In genomic region chr1:125100596-125100995, GRCm38 (mm10) we compare ENCODE assay signal across 28 mouse cellular contexts.
A peak's percentile ranks its signal among the peaks of the same experiment; 100 is the strongest.
DNase-seq lines count a peak whose midpoint lies in the region; ATAC-seq and TF ChIP-seq lines count a peak whose summit lies in the region.
"Had no signal": no experiment of that assay in that cellular context is flagged by ENCODE, and none has a peak within 500 bp of the region (broad histone marks: within the 10 kb centered on the region; RNA-seq: fewer than 3 reads in every experiment).

No protein-coding gene starts in this region.

- H3K36me3 ChIP-seq in midbrain, embryonic 15.5 days (replicated peaks), result no peaks in the 10 kb centered on the region
- H3K36me3 ChIP-seq: embryonic facial prominence, embryonic 13.5 days; embryonic facial prominence, embryonic 15.5 days; forebrain, embryonic 10.5 days; forebrain, embryonic 12.5 days; G1E had no signal

- H3K4me3 ChIP-seq in cerebellum, adult 2 months (replicated peaks; ENCODE audit: insufficient read depth, low read depth, low read length), result no peak overlapping the region
- no peak overlapping the region for H3K4me3 ChIP-seq in midbrain, embryonic 15.5 days
- H3K4me3 ChIP-seq: embryonic facial prominence, embryonic 13.5 days; embryonic facial prominence, embryonic 15.5 days; erythroblast, embryonic 14.5 days; forebrain, embryonic 10.5 days; forebrain, embryonic 12.5 days had no signal

- WGBS in cerebellum, adult 2 months, result 68% methylated on average over 2 of the region's 2 CpGs
- WGBS in midbrain, embryonic 15.5 days, result 77% methylated on average over 2 of the region's 2 CpGs

- TF ChIP-seq CTCF in cerebellum, adult 2 months (IDR thresholded peaks at IDR 0.05; ENCODE audit: borderline replicate concordance, insufficient read depth, low read depth, low read length), result no peak

- H3K9ac ChIP-seq in midbrain, embryonic 15.5 days, result no peak overlapping the region
- H3K9ac ChIP-seq: embryonic facial prominence, embryonic 13.5 days; embryonic facial prominence, embryonic 15.5 days; forebrain, embryonic 12.5 days had no signal

- TF ChIP-seq POLR2A in cerebellum, adult 2 months (IDR thresholded peaks at IDR 0.05; ENCODE audit: borderline replicate concordance, insufficient read depth, low read length), result no peak

- H3K4me2 ChIP-seq in midbrain, embryonic 15.5 days, result no peak overlapping the region
- H3K4me2 ChIP-seq: embryonic facial prominence, embryonic 13.5 days; embryonic facial prominence, embryonic 15.5 days; forebrain, embryonic 12.5 days had no signal

- H3K4me1 ChIP-seq in cerebellum, adult 2 months (ENCODE audit: control insufficient read depth, insufficient read depth, low read length), result no peaks in the 10 kb centered on the region
- no peaks in the 10 kb centered on the region for H3K4me1 ChIP-seq in midbrain, embryonic 15.5 days
- H3K4me1 ChIP-seq: embryonic facial prominence, embryonic 13.5 days; embryonic facial prominence, embryonic 15.5 days; forebrain, embryonic 10.5 days; forebrain, embryonic 12.5 days had no signal

- H3K27me3 ChIP-seq in cerebellum, adult 2 months (ENCODE audit: control insufficient read depth, insufficient read depth, low read length), result no peaks in the 10 kb centered on the region
- H3K27me3 ChIP-seq in midbrain, embryonic 15.5 days (replicated peaks), result no peaks in the 10 kb centered on the region
- H3K27me3 ChIP-seq: CH12.LX; embryonic facial prominence, embryonic 13.5 days; embryonic facial prominence, embryonic 15.5 days; forebrain, embryonic 12.5 days; Patski had no signal

- H3K27ac ChIP-seq in cerebellum, adult 2 months (ENCODE audit: insufficient read depth, low read length), result no peak overlapping the region
- H3K27ac ChIP-seq in midbrain, embryonic 15.5 days, result no peak overlapping the region
- H3K27ac ChIP-seq: embryonic facial prominence, embryonic 13.5 days; embryonic facial prominence, embryonic 15.5 days; forebrain, embryonic 10.5 days; forebrain, embryonic 12.5 days had no signal

- ATAC-seq in frontal cortex, adult (ENCODE audit: low TSS enrichment), result peak; percentile 52; the same call in 1 of the 2 replicates
- ATAC-seq in midbrain, embryonic 15.5 days (replicated peaks), result no peak
- ATAC-seq: activated CD4-positive, CD25-positive, alpha-beta regulatory T cell, adult 4 months; CD4-positive, CD25-positive, alpha-beta regulatory T cell, adult 4 months; forebrain, embryonic 14.5 days; forebrain, embryonic 16.5 days; Patski had no signal

- DNase-seq in frontal cortex, postnatal 10 days (ENCODE audit: low spot score in 2 of 2), result no peak
- peak; percentile 8 for DNase-seq in brain, adult 2 months (ENCODE audit: low read depth, low spot score)
- peak; percentile 18 for DNase-seq in retina, embryonic 14.5 days (ENCODE audit: low spot score)
- DNase-seq in retina, postnatal 7 days (ENCODE audit: low read depth, low spot score), result peak; percentile 74
- no peak for DNase-seq in cerebellum, adult 2 months
- DNase-seq: adrenal gland, adult 8-10 months; adrenal gland, postnatal 14 days; adrenal gland, postnatal 36 days; B cell, adult 2 months; cerebellum, adult 11 months; cerebellum, adult 18-20 months; cerebellum, adult 9-10 months; cerebellum, postnatal 10 days; cerebellum, postnatal 25 days had no signal

- H3K9me3 ChIP-seq in midbrain, embryonic 15.5 days, result no peaks in the 10 kb centered on the region
- H3K9me3 ChIP-seq: embryonic facial prominence, embryonic 13.5 days; embryonic facial prominence, embryonic 15.5 days; forebrain, embryonic 10.5 days; forebrain, embryonic 12.5 days had no signal

Comparison
In these comparisons a context has a peak if more than half of its experiments do, and no peak if none do; other contexts are left out.
1. DNase-seq: peak in brain, adult 2 months (single experiment), retina, embryonic 14.5 days (single experiment) and retina, postnatal 7 days (single experiment); none in frontal cortex, postnatal 10 days (0 of 2) and cerebellum, adult 2 months (0 of 2).